Mouse (Mus musculus) hindbrain, embryonic 16.5 days (tissue): ENCODE measurements at regions not wholly inside any gene's neighbourhood (a gene's known extent, or its start where the extent isn't known, plus 50 kb on each side); places are given as distances from the start of the nearest gene placed in this dataset.

Experiments
- ATAC-seq: fragments of 200-750 bp; cut with Nextera tagmentation; 2 replicates; pipeline ENCODE4 v1.8.0; 2017; ENCODE audit warnings: moderate TSS enrichment, moderate library complexity
- H3K27ac ChIP-seq: fragments of 300-500 bp; sonication (generic); 2 replicates; pipeline ENCODE4 v1.5.1; 2014; ENCODE audit warnings: low read depth, mild to moderate bottlenecking, control low read depth, low read length, moderate library complexity
- H3K27me3 ChIP-seq: fragments of 300-500 bp; sonication (generic); replicated peaks from 2 replicates; pipeline ENCODE4 v1.6.1; 2014; ENCODE audit warnings: low read length; ENCODE audit not compliant: control insufficient read depth, insufficient read depth
- H3K36me3 ChIP-seq: fragments of 300-500 bp; sonication (generic); 2 replicates; pipeline ENCODE4 v1.6.1; 2014; ENCODE audit warnings: mild to moderate bottlenecking, low read length, moderate library complexity, mixed read lengths; ENCODE audit not compliant: control insufficient read depth, insufficient read depth
- H3K4me1 ChIP-seq: fragments of 300-500 bp; sonication (generic); 2 replicates; pipeline ENCODE4 v1.6.1; 2014; ENCODE audit warnings: low read depth, low read length; ENCODE audit not compliant: control insufficient read depth, insufficient read depth
- H3K4me2 ChIP-seq: fragments of 300-500 bp; sonication (generic); 2 replicates; pipeline ENCODE4 v1.6.1; 2014; ENCODE audit warnings: mild to moderate bottlenecking, low read length, control low read depth, moderate library complexity
- H3K4me3 ChIP-seq: fragments of 300-500 bp; sonication (generic); 2 replicates; pipeline ENCODE4 v1.5.1; 2014; ENCODE audit warnings: mild to moderate bottlenecking, low read length, control low read depth, moderate library complexity
- H3K9ac ChIP-seq: fragments of 300-500 bp; sonication (generic); 2 replicates; pipeline ENCODE4 v1.6.1; 2014; ENCODE audit warnings: low read depth, mild to moderate bottlenecking, control low read depth, low read length, moderate library complexity
- H3K9me3 ChIP-seq: fragments of 300-500 bp; sonication (generic); 2 replicates; pipeline ENCODE4 v1.6.1; 2014; ENCODE audit warnings: mild to moderate bottlenecking, low read length, moderate library complexity; ENCODE audit not compliant: control insufficient read depth
- WGBS: fragments of 180-500 bp; shearing (Covaris S2); extraction: QIAGEN DNeasy Blood & Tissue Kit; methylation state at CpG from one replicate; pipeline ENCODE4 v1.1.7; 2014; 5-methylcytosine and 5-hydroxymethylcytosine counted together

DNA sequence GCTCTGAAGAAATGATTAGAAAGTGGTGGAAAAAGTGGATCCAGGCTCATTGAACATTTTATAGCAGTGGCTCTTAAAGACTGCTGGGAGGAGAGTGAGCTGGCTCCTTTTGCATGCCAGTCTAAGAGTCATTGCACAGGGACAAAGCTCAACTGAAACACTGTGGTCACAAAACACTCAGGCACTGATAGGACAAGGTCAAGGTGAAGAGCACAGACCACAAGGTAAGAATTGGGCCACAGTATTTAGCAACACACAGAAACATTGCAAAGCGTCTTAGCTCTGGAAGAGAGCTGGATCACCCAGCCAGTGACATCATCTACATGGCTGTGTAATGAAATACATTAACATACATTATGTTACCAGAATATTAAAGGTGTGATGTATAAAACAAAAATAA lies 319.0 kb upstream of the Gm5415 start:
- Histone ChIP-seq H3K27me3 (no peaks in the 10 kb centered on the region), H3K4me3 (no peak overlapping the region), H3K9me3 (no peaks in the 10 kb centered on the region; the same call in 1 of the 2 replicates), H3K36me3 (no peaks in the 10 kb centered on the region), H3K4me1 (no peaks in the 10 kb centered on the region), H3K27ac (no peak overlapping the region), H3K9ac (no peak overlapping the region), H3K4me2 (no peak overlapping the region)
- no peak for ATAC-seq
- 85% methylated on average over 1 of the region's 1 CpGs for WGBS

DNA sequence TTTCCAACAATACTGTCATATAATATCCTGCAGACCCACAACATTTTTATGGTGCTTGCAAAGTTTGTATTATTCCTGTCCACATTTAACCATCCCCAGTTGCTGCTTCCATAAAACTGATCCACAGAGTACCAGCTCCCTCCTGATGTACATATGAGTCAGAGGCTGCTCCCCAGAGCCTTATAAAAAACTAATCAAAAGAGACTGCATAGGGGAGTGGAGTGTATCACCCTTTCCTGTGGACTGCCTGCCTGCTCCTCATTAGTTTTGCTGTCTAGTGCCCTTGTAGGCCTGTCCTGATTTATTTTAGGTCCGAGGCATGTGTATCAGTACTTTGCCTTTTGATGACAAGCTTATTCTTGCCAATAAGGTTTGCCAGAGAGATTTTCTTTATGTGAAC lies 310.9 kb upstream of the Gm5415 start:
- WGBS = 80% methylated on average over 1 of the region's 1 CpGs
- Histone ChIP-seq H3K9ac (no peak overlapping the region), H3K36me3 (no peaks in the 10 kb centered on the region), H3K27ac (no peak overlapping the region), H3K27me3 (no peaks in the 10 kb centered on the region), H3K4me3 (no peak overlapping the region), H3K9me3 (no peaks in the 10 kb centered on the region), H3K4me2 (no peak overlapping the region), H3K4me1 (no peaks in the 10 kb centered on the region)
- ATAC-seq = no peak
